Mouse (Mus musculus) cortical plate, adult 2 months (tissue): ENCODE measurements at regions not wholly inside any gene's neighbourhood (a gene's known extent, or its start where the extent isn't known, plus 50 kb on each side); places are given as distances from the start of the nearest gene placed in this dataset.

Experiments used
- H3K27ac ChIP-seq: fragments of 200-500 bp; 2 replicates; pipeline ENCODE4 v1.5.1; 2012; ENCODE audit warnings: low read length, control low read depth, inconsistent platforms; ENCODE audit not compliant: insufficient read depth
- H3K4me1 ChIP-seq: fragments of 200-500 bp; 2 replicates; pipeline ENCODE4 v1.6.1; 2011; ENCODE audit warnings: low read length; ENCODE audit not compliant: control insufficient read depth, insufficient read depth
- H3K4me3 ChIP-seq: fragments of 200-500 bp; 2 replicates; pipeline ENCODE4 v1.5.1; 2011; ENCODE audit warnings: mild to moderate bottlenecking, low read length, control low read depth; ENCODE audit not compliant: insufficient read depth
- CTCF ChIP-seq: fragments of 200-500 bp; IDR thresholded peaks from 2 replicates; pipeline ENCODE4 v1.5.1; 2011; ENCODE audit warnings: mild to moderate bottlenecking, control low read depth, low read length; ENCODE audit not compliant: insufficient read depth; ENCODE audit errors: extremely low read depth
- POLR2A ChIP-seq: fragments of 200-500 bp; IDR thresholded peaks from 2 replicates; pipeline ENCODE4 v1.6.1; 2011; ENCODE audit warnings: mild to moderate bottlenecking, low read length, control low read depth; ENCODE audit not compliant: insufficient read depth; ENCODE audit errors: extremely low read depth

DNA sequence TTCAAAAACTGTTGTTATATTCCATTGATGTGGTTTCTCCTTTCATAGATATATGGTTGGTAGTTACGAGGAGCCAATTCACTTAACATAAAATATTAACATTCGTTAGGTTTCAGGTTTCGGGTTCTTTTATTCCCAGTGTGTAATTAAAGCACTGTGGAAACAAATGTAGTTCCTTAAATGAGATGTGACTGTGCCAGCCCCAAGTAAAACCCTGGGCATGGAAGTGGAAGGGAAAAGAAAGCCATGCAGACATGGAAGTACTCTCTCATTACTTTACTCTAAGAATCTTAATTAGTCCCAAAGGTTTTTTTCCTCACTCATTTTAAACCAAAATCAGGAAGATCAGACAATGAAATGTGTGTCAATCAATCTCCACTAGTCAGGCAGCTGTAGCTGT is 784.9 kb upstream of the Apob start:
- TF ChIP-seq CTCF (no peak), POLR2A (no peak)
- Histone ChIP-seq H3K4me1 (no peaks in the 10 kb centered on the region), H3K27ac (no peak overlapping the region)

DNA sequence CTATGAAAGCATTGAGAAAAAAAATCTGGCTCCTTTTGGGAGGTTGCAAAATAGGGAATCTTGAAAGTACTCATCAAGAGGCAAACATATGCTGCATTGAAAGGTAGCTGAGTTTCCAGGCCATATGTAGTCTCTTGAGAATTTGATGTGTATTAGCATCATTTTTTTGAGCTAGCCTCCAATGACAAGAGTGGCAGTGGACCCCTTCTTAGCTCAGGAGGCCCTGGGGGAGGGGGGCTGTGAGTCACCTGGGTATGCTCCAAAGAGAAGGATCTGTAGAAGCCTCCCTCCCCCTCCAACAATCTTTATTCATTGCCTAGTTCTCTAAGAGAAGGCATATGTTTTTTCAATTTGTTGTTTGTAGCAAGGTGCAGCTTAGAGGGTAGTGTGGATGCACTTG is 779.4 kb upstream of the Apob start:
- no peaks in the 10 kb centered on the region for H3K4me1 ChIP-seq
- TF ChIP-seq CTCF, result no peak
- no peak for TF ChIP-seq POLR2A
- H3K4me3 ChIP-seq, result no peak overlapping the region
- no peak overlapping the region for H3K27ac ChIP-seq

More for the DNA sequence above, 784.9 kb upstream of the Apob start:
- H3K4me3 ChIP-seq, result no peak overlapping the region

DNA sequence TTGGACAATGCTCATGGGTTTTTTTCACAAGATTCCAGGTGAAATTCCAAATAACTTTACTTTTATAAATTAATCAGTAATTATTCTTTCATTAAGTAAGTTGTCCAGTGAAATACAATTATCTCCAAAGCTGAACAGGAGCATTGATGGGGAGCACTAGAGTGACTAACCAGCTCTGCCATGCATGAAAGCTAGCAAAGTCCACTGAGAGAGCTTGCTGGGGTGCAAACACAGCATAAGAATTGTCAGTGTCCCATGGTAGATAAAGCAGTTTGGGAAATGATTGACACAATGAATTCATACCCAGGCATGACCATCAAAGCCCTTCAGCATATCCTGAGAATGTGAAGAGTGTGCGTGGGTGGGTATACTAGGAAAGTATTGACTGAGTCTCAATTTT is 776.6 kb upstream of the Apob start:
- Histone ChIP-seq H3K4me3 (no peak overlapping the region), H3K27ac (no peak overlapping the region), H3K4me1 (no peaks in the 10 kb centered on the region)
- no peak for TF ChIP-seq CTCF
- TF ChIP-seq POLR2A, result no peak

DNA sequence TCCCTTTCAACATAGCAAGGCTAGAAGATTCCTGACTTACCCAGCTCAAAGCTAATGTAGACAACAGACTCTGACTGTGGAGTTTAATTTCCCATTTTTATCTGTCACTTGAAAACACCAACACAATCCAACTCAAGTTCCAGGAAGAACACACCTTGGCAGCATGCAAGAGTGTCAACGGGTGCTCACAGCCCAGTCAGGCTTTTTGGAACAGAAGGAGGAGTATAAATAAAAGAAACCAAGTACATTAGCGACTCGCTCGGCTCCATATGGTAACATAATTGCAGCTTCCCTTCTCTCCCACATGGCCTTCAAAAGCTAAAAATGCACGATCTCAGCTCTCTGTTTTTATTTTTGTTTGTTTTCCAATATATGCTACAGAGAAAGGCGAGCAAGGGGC is 761.8 kb upstream of the Apob start:
- Histone ChIP-seq H3K4me1 (peaks cover 5% of the 10 kb centered on the region; the same call in 1 of the 2 replicates), H3K27ac (no peak overlapping the region), H3K4me3 (no peak overlapping the region)
- TF ChIP-seq CTCF (no peak), POLR2A (no peak)

DNA sequence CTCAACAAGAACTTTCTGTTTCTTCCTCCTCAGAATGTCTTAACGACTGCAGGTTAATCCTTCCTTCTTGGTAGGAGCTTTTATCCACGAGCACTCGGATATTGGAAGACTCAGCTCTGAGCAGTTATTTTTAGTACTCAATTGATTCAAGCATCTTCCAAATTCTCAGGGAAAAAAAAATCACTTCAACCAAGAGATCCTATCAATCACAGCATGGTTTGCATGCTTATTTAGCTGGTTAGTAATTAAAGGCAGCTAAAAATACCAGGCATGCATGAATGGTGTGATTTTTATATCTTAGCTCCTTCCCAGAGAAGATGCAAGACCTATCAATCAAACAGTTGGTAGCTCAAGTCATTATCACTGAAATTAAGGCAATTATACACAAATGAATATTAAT is 759.9 kb upstream of the Apob start:
- peaks cover 5% of the 10 kb centered on the region; the same call in 1 of the 2 replicates for H3K4me1 ChIP-seq
- TF ChIP-seq POLR2A, result no peak
- no peak for TF ChIP-seq CTCF

DNA sequence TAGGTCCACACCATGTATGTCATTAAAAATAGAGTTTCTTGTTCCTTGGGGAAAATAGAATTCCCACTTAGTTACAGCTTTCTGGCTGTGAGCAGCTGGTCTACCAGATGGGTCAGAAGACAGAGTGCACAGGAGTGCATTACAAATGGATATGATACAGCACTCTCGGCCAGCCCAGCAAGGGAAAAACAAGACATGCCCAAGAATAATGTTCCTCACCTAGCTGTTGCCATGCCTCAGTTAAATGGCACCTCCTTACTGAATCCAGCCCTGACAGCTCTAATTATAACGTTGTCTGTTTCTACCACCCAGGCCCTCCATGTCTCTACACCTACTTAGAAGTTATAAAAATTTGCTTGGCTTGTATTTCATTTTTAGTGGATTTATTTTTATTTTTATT is 749.3 kb upstream of the Apob start:
- H3K27ac ChIP-seq, result peak overlapping the region; percentile 77; the same call in 1 of the 2 replicates
- H3K4me1 ChIP-seq, result peaks cover 2% of the 10 kb centered on the region; the same call in 1 of the 2 replicates
- H3K4me3 ChIP-seq, result no peak overlapping the region
- no peak for TF ChIP-seq CTCF
- TF ChIP-seq POLR2A, result no peak

More for the DNA sequence above, 759.9 kb upstream of the Apob start:
- H3K27ac ChIP-seq, result no peak overlapping the region
- H3K4me3 ChIP-seq, result no peak overlapping the region

DNA sequence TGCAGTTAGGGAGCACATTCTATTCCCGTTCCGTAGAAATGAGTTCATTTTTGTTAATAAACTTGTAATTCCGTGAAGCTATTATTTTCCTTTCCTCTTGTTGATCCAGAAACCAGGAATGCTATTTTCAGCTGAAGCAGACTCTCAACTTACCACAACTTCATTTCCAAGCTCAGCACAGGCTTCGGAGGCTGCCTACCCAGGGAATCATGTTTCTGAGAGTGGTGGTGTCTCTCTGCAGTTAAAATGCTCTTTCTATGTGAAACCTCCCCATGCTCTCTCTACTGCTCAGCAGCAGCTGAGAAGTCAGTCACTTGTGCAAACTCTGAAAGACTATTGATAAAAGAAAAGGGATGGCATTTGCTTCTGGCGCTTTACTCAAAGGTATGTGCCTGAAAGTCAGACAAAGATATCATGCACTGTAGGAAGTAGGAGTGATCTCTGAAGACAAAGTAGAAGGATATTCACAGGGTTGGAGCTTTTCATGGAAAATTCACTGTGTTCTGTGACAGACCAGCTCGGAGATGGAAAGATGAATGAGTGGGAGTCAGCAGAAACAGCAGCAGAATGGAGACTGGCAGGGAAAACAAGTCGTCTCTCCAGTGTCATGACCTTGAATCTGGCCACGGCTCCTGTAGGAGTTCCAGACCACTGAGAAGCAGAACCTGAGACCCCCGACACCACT is 748.8 kb upstream of the Apob start:
- no peak for TF ChIP-seq CTCF
- no peak for TF ChIP-seq POLR2A
- Histone ChIP-seq H3K27ac (peak overlapping the region; percentile 67), H3K4me1 (peaks cover 2% of the 10 kb centered on the region; the same call in 1 of the 2 replicates), H3K4me3 (no peak overlapping the region)

DNA sequence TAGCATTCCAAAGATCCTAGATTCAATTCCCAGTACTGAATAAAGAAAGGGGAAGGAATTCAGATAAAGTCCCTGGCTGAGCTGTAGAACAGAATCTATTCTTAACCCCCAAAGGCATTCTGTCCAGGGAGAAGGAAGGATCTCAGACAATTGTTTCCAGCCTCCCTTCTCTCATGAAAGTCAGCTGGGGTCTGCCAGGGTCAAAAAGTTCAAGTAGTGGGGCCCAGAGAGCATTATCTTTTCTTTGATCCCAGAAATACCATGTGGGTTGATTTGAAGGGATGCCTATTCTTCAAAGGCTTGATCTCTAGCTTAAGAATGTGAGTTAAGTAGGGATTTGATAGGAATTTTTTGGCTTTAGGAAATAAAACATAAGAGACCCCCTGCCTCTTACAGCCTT is 727.1 kb upstream of the Apob start:
- Histone ChIP-seq H3K27ac (no peak overlapping the region), H3K4me3 (no peak overlapping the region), H3K4me1 (no peaks in the 10 kb centered on the region)
- TF ChIP-seq CTCF (no peak), POLR2A (no peak)

DNA sequence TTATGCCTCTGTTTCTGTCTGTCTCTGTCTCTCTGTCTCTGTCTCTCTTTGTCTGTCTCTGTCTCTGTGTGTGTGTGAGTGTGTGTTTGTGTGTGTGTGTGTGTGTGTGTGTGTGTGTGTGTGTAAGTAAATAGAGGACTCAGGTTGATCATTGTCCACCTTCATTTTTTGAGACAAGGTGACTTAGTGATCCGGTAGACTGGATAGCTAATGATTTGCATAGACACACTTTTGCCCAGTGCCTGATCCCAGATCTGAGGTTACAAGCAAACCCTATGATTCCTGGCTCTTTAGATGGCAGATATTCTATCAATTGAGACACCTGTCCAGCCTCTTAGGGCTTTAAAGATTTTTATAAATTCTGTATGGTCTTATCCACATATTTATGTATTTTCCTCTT is 706.9 kb upstream of the Apob start:
- no peak overlapping the region for H3K27ac ChIP-seq
- no peak for TF ChIP-seq CTCF
- TF ChIP-seq POLR2A, result no peak
- no peak overlapping the region for H3K4me3 ChIP-seq
- H3K4me1 ChIP-seq, result no peaks in the 10 kb centered on the region

DNA sequence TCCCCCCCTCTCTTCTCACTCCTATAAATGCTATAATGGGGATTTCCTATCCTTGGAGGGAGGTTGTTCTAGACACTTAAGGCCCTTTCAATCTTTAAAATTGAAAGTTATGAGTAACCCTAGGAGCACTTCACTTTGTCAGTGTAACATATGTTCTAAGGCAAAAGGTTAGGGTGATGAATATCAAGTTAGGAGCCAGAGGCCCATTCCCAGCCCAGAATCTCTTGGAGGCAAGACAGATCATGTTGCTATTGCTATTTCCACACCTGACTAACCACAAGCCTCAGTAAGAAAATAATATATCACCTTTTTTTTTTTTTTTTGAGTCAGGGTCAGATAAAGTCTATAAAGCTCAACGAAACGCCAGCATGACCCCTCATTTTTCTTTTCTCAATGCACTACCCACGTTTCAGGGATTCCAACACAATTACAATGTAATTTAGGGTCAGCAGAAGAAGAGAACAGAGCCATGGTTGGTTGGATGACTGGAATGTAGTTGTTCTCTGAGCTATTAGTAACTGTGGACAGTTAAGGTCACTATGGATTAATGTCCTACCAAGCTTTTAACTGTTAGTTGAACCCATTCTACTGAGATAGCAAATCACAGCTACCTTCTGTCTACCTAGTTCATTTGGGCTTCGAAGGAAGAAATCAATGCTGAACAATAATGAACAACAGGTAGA is 693.0 kb upstream of the Apob start:
- Histone ChIP-seq H3K4me1 (no peaks in the 10 kb centered on the region), H3K4me3 (no peak overlapping the region), H3K27ac (no peak overlapping the region)
- TF ChIP-seq POLR2A (no peak), CTCF (no peak)
